Mouse (Mus musculus) ES-Bruce4 (cell line): ENCODE measurements around the gene Ralbp1. TPM values are rescaled to one million over a fixed set of nuclear protein-coding genes. Genes with fewer than 3 reads are reported as not detected.

ENCODE experiments used
- H3K27ac ChIP-seq: 2 replicates; pipeline ENCODE4 v1.5.1; 2012; ENCODE audit warnings: low read length, inconsistent platforms; ENCODE audit not compliant: insufficient read depth
- H3K27me3 ChIP-seq: 2 replicates; pipeline ENCODE4 v1.6.1; 2012; ENCODE audit warnings: mild to moderate bottlenecking, low read length, inconsistent platforms; ENCODE audit not compliant: control insufficient read depth, poor library complexity, insufficient read depth, severe bottlenecking
- H3K36me3 ChIP-seq: 2 replicates; pipeline ENCODE4 v1.6.1; 2012; ENCODE audit warnings: inconsistent platforms, mild to moderate bottlenecking, low read length, moderate library complexity; ENCODE audit not compliant: control insufficient read depth, poor library complexity, insufficient read depth, severe bottlenecking
- H3K4me1 ChIP-seq: one replicate; pipeline ENCODE4 v1.8.1; 2011; ENCODE audit warnings: low read length; ENCODE audit not compliant: control insufficient read depth, insufficient read depth
- H3K4me3 ChIP-seq: 2 replicates; pipeline ENCODE4 v1.5.1; 2011; ENCODE audit warnings: low read depth, mild to moderate bottlenecking, low read length
- H3K9ac ChIP-seq: 2 replicates; pipeline ENCODE4 v1.6.1; 2012; ENCODE audit warnings: low read depth, mild to moderate bottlenecking, inconsistent platforms; ENCODE audit not compliant: poor library complexity, severe bottlenecking
- H3K9me3 ChIP-seq: replicated peaks from 2 replicates; pipeline ENCODE4 v1.6.1; 2012; ENCODE audit warnings: mild to moderate bottlenecking, low read length, inconsistent platforms; ENCODE audit not compliant: control insufficient read depth, poor library complexity, insufficient read depth, severe bottlenecking
- CTCF ChIP-seq: IDR thresholded peaks from one replicate; pipeline ENCODE4 v1.8.1; 2011; ENCODE audit warnings: low read depth, low read length
- EP300 ChIP-seq: IDR thresholded peaks from 2 replicates; pipeline ENCODE4 v1.6.1; 2011; ENCODE audit warnings: low read depth, low read length; ENCODE audit not compliant: insufficient read depth
- POLR2A ChIP-seq: IDR thresholded peaks from one replicate; pipeline ENCODE4 v1.8.1; 2011; ENCODE audit warnings: low read length; ENCODE audit not compliant: insufficient read depth
- polyA plus RNA-seq: library from polyadenylated mRNA; stranded (reverse); fragments of >200 nt; gene quantifications from 2 replicates; pipeline ENCODE4 v1.2.4, GENCODE M21; 2011; ENCODE audit warnings: low read depth; ENCODE audit not compliant: missing spikeins, insufficient read depth, insufficient read length

Gene Ralbp1
- polyA plus RNA-seq, 1 experiment = 42.9 TPM

DNA sequence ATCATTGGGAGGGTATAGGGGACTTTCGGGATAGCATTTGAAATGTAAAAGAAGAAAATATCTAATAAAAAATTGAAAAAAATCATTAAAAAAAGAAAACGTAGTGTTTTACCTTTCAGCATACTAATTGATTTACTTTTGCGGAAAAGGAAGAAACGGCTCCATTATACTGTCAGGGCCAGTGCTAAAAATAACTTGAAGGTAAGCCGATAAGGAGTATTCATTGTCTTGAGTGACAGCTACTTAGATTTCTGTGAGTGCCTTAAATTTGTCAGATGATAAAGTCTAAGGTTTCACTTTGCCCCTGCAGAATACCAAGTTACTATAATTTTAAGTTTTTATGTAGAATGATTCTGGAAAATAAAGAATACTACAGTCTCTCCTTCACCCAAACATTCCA is 65.4 kb downstream of the Ralbp1 start:
- H3K36me3 ChIP-seq = peaks cover 22% of the 10 kb centered on the region

DNA sequence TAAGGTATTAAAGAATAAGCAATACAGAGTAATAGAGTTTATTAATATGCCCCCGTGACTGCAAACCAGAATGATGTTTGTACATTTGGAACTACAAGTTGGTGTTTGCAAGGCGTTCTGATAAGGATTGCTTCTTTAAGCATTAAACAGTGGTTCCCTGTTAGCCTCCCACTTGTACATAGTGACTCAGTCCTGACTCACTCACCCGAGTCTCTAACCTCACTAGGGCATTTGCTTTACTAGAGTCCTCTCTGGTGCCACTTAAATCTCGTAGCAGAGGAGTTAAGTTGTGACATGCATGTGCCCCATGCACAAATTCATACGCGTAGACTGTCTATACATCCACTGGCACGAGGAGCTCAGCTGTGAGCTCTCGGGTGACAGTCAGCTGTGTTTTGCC is 71.8 kb downstream of the Ralbp1 start:
- H3K4me3 ChIP-seq = no peak overlapping the region
- no peaks in the 10 kb centered on the region for H3K4me1 ChIP-seq
- TF ChIP-seq EP300 = no peak
- TF ChIP-seq CTCF = no peak
- no peak for TF ChIP-seq POLR2A
- H3K9ac ChIP-seq = no peak overlapping the region
- no peaks in the 10 kb centered on the region for H3K27me3 ChIP-seq
- no peak overlapping the region for H3K27ac ChIP-seq
- H3K9me3 ChIP-seq = 0 out of 2 replicates have a peak, but pooled peaks cover 3% of the 10 kb centered on the region
- H3K36me3 ChIP-seq = peaks cover 35% of the 10 kb centered on the region

More for the DNA sequence above, 65.4 kb downstream of the Ralbp1 start:
- Histone ChIP-seq H3K27ac (no peak overlapping the region), H3K9ac (no peak overlapping the region), H3K9me3 (no peaks in the 10 kb centered on the region), H3K27me3 (no peaks in the 10 kb centered on the region), H3K4me3 (no peak overlapping the region), H3K4me1 (no peaks in the 10 kb centered on the region)
- no peak for TF ChIP-seq CTCF
- no peak for TF ChIP-seq EP300
- no peak for TF ChIP-seq POLR2A

DNA sequence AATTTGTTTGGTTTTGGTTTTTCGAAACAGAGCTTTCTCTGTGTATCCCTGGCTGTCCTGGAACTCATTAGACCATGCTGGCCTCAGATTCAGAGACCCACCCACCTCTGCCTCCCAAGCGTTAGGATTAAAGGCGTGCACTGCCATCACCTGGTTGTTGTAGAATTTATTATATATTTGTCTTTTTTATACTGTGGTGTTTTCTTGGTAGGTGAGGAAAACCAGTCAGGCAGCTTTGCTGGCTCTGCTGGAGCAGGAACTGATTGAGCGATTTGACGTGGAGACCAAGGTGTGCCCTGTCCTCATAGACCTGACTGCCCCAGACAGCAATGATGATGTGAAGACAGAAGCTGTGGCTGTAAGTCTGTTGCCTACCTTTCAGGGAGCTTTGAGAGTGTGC is 74.6 kb downstream of the Ralbp1 start:
- Histone ChIP-seq H3K27me3 (no peaks in the 10 kb centered on the region), H3K9me3 (0 out of 2 replicates have a peak, but pooled peaks cover 3% of the 10 kb centered on the region), H3K27ac (no peak overlapping the region), H3K4me3 (no peak overlapping the region), H3K36me3 (peaks cover 32% of the 10 kb centered on the region), H3K9ac (no peak overlapping the region), H3K4me1 (no peaks in the 10 kb centered on the region)
- TF ChIP-seq POLR2A (no peak), EP300 (no peak), CTCF (no peak)

DNA sequence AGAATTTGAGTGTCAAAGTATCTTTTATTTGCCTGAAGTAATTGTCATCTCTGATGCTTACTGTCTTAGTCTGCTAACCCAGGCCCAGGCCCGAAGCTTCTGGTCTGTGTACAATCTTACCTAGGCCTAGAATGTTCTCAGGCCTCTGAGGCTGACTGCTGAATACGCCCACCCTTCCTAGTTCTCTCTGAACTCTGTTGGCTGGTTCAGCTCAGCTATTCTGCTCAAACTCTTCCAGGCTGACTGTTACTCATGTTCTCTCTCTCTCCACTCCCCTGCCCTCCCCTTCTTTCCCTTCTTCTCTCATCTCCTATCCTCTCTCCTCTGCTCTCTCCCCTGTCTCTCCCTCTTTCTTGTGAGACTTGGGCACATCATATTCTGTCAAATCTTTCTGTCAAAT is 79.2 kb downstream of the Ralbp1 start:
- Histone ChIP-seq H3K9ac (no peak overlapping the region), H3K4me3 (no peak overlapping the region), H3K9me3 (0 out of 2 replicates have a peak, but pooled peaks cover 3% of the 10 kb centered on the region), H3K36me3 (peaks cover 10% of the 10 kb centered on the region; the same call in 1 of the 2 replicates), H3K4me1 (no peaks in the 10 kb centered on the region), H3K27me3 (no peaks in the 10 kb centered on the region), H3K27ac (no peak overlapping the region)
- TF ChIP-seq EP300 = no peak
- TF ChIP-seq CTCF = no peak
- no peak for TF ChIP-seq POLR2A

DNA sequence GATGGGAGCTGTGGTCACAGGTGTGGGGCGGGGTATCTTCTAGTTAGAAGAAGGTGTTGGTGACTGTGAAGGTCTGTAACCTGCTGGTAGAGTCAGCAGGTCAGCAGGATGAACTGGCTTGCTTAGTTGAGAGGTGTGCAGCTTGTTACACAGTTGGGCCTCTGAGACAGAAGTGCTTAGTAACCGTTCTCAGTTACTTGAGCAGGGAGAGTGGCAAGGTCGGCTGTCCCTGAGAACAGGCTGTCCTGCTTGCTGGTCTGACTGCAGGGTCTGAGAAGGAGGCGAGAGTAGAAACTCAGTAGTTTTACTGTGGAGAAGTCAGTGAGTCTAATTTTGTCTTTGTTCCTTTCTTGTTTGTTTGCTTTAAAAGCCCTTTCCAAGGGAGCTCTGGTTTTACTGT is 79.6 kb downstream of the Ralbp1 start:
- no peaks in the 10 kb centered on the region for H3K4me1 ChIP-seq
- H3K9ac ChIP-seq = no peak overlapping the region
- no peak for TF ChIP-seq EP300
- TF ChIP-seq POLR2A = no peak
- TF ChIP-seq CTCF = no peak
- H3K9me3 ChIP-seq = 0 out of 2 replicates have a peak, but pooled peaks cover 3% of the 10 kb centered on the region
- no peaks in the 10 kb centered on the region for H3K27me3 ChIP-seq
- H3K4me3 ChIP-seq = no peak overlapping the region
- peaks cover 10% of the 10 kb centered on the region; the same call in 1 of the 2 replicates for H3K36me3 ChIP-seq
- no peak overlapping the region for H3K27ac ChIP-seq

DNA sequence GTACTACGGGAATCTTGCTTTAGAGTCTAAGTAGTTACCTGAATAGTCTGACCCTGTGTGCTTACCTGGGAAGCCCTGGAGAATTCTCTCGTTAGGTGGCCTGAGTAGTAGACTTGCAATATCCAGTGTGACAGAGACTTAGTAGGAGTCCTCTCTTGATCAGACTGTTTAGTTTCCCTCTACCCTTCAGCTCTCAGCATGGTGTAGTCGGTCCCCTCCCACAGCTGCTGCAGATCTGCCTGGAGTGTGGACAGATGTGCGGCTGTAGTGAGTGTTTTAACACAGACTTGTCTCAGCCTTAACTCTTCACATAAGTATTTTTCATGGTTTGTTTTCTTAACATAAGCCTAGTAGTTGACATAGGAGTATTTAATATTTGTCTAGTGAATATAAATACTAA is 83.6 kb downstream of the Ralbp1 start:
- no peaks in the 10 kb centered on the region for H3K9me3 ChIP-seq
- peaks cover 1% of the 10 kb centered on the region for H3K4me1 ChIP-seq
- H3K36me3 ChIP-seq = 0 out of 2 replicates have a peak, but pooled peaks cover 3% of the 10 kb centered on the region
- no peak overlapping the region for H3K27ac ChIP-seq
- H3K9ac ChIP-seq = no peak overlapping the region
- TF ChIP-seq EP300 (no peak), POLR2A (no peak), CTCF (no peak)
- no peak overlapping the region for H3K4me3 ChIP-seq
- H3K27me3 ChIP-seq = no peaks in the 10 kb centered on the region
